Comparison of ENCODE assay signal across 8 mouse cellular contexts in the genomic region with DNA sequence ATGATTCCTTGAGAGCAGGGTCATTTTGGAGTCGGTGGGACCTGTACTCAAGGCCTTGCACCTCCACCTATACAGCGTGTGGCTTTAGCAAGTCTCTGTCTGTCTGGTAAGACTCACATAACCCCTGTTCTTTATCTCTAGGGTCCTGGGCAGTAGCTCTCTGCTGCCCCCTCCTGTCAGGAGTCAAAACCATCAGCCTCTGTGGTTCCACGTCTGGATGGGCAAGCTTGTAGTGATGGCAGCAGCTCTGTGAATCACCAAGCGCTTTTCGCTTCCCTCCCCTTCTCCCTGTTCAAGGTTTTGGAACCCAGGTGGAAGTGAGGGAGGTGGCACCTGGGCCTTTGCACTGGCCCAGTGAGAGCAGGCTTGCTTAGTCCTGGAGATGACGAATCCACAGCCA. TPM values are rescaled to one million over a fixed set of nuclear protein-coding genes. Genes with fewer than 3 reads are reported as not detected.
DNase-seq lines count a peak whose midpoint lies in the region; ATAC-seq lines count a peak whose summit lies in the region.

No protein-coding gene starts in this region.

- peak; percentile 75 for ATAC-seq in erythroblast, adult 5-6 weeks (replicated peaks; ENCODE audit: low FRiP score, poor library complexity, severe bottlenecking)
- peak; percentile 71 to 73; a peak in 3 of 4 replicates for ATAC-seq in hematopoietic stem cell, adult 5-6 weeks (replicated peaks in 1 of 2; ENCODE audit: insufficient read depth in 1 of 2, low FRiP score in 2 of 2, low TSS enrichment in 1 of 2, low read depth in 1 of 2, poor library complexity in 2 of 2, severe bottlenecking in 2 of 2)

- DNase-seq in left cerebral cortex, adult 18-20 months (ENCODE audit: low spot score in 2 of 2) = peak; percentile 53 to 57
- no peak for DNase-seq in left cerebral cortex, adult 11 months (ENCODE audit: low spot score)
- peak; percentile 67 to 70 for DNase-seq in adrenal gland, adult 18-20 months (ENCODE audit: low spot score in 2 of 2)
- peak; percentile 67 to 73 for DNase-seq in layer of hippocampus, postnatal 10 days (ENCODE audit: low spot score in 2 of 2)
- DNase-seq in lung, postnatal 4 days = peak; percentile 62 to 76
- peak; percentile 53 for DNase-seq in splenic B cell, adult 2 months (ENCODE audit: low read depth, low spot score)

- no peaks in the 10 kb centered on the region for H3K27me3 ChIP-seq in splenic B cell, adult 2 months (ENCODE audit: control insufficient read depth, insufficient read depth, low read length, poor library complexity, severe bottlenecking)

- no peaks in the 10 kb centered on the region for H3K36me3 ChIP-seq in splenic B cell, adult 2 months (ENCODE audit: control insufficient read depth, insufficient read depth, low read length, poor library complexity, severe bottlenecking)

RNA-seq across cellular contexts. Expression of gene Plin1, which starts 4.5 kb away (rescaled TPM):
- not detected for total RNA-seq in left cerebral cortex, adult 18-20 months (2021)
- total RNA-seq in adrenal gland, adult 18-20 months (2021) = 1,000 to 10,000 TPM in 1 of 2 experiments, 100 to 1,000 TPM in 1; 490 to 1,137 TPM
- total RNA-seq in erythroblast, adult 5-6 weeks (2015; ENCODE audit: low replicate concordance) = not detected in 2 replicates
- not detected in 2 replicates for total RNA-seq in erythroblast, adult 5-6 weeks (2017; ENCODE audit: low replicate concordance)
- not detected in 2 replicates for total RNA-seq in hematopoietic stem cell, adult 5-6 weeks (2017)
- under 1 TPM; 0.18 to 0.22 TPM for total RNA-seq in layer of hippocampus, postnatal 10 days (2021)

RNA-seq across cellular contexts. Expression of gene Kif7, which starts 12.7 kb away (rescaled TPM):
- 1 to 10 TPM; 1.1 to 1.6 TPM for total RNA-seq in left cerebral cortex, adult 18-20 months (2021)
- 1 to 10 TPM; 2.3 to 2.5 TPM for total RNA-seq in adrenal gland, adult 18-20 months (2021)
- 0.42 TPM in 1 of 2 replicates, not detected in the other for total RNA-seq in erythroblast, adult 5-6 weeks (2015; ENCODE audit: low replicate concordance)
- 0.09 TPM in 1 of 2 replicates, not detected in the other for total RNA-seq in erythroblast, adult 5-6 weeks (2017; ENCODE audit: low replicate concordance)
- total RNA-seq in hematopoietic stem cell, adult 5-6 weeks (2017) = 1.8 and 2.8 TPM in 2 replicates
- total RNA-seq in layer of hippocampus, postnatal 10 days (2021) = 1 to 10 TPM; 3.7 to 3.8 TPM

RNA-seq across cellular contexts. Expression of gene Pex11a, which starts 14.7 kb away (rescaled TPM):
- 10 to 100 TPM; 10.9 to 11.9 TPM for total RNA-seq in left cerebral cortex, adult 18-20 months (2021)
- total RNA-seq in adrenal gland, adult 18-20 months (2021) = 10 to 100 TPM; 55.5 to 61.1 TPM
- not detected in 2 replicates for total RNA-seq in erythroblast, adult 5-6 weeks (2015; ENCODE audit: low replicate concordance)
- total RNA-seq in erythroblast, adult 5-6 weeks (2017; ENCODE audit: low replicate concordance) = 0.51 TPM in 1 of 2 replicates, not detected in the other
- total RNA-seq in hematopoietic stem cell, adult 5-6 weeks (2017) = 4.9 and 5.6 TPM in 2 replicates
- 10 to 100 TPM; 10.4 to 11.7 TPM for total RNA-seq in layer of hippocampus, postnatal 10 days (2021)

RNA-seq across cellular contexts. Expression of gene Wdr93, which starts 14.7 kb away (rescaled TPM):
- total RNA-seq in left cerebral cortex, adult 18-20 months (2021) = under 1 TPM in 1 of 2 experiments, not detected in 1; 0.21 TPM
- 1 to 10 TPM; 1.8 to 2.5 TPM for total RNA-seq in adrenal gland, adult 18-20 months (2021)
- not detected in 2 replicates for total RNA-seq in erythroblast, adult 5-6 weeks (2015; ENCODE audit: low replicate concordance)
- total RNA-seq in erythroblast, adult 5-6 weeks (2017; ENCODE audit: low replicate concordance) = not detected in 2 replicates
- total RNA-seq in hematopoietic stem cell, adult 5-6 weeks (2017) = not detected in 2 replicates
- under 1 TPM; 0.21 to 0.25 TPM for total RNA-seq in layer of hippocampus, postnatal 10 days (2021)

Comparison
In these comparisons a context has a peak if more than half of its experiments do, and no peak if none do; other contexts are left out.
1. RNA of gene Plin1, which starts 4.5 kb away (total RNA-seq): 490 to 1,137 TPM in adrenal gland, adult 18-20 months; 0.18 to 0.22 TPM in layer of hippocampus, postnatal 10 days, not detected in left cerebral cortex, adult 18-20 months, not detected in erythroblast, adult 5-6 weeks and not detected in hematopoietic stem cell, adult 5-6 weeks; every median in the first group is over 100 times any median in the second.